Mouse (Mus musculus) hindbrain, postnatal 0 days (tissue): ENCODE measurements around the gene Emilin3. TPM values are rescaled to one million over a fixed set of nuclear protein-coding genes. Genes with fewer than 3 reads are reported as not detected.
A peak's percentile ranks its signal among the peaks of the same experiment; 100 is the strongest.

Experiments
- ATAC-seq: fragments of 200-750 bp; cut with Nextera tagmentation; 2 replicates; pipeline ENCODE4 v1.8.0; 2017; ENCODE audit warnings: mild to moderate bottlenecking, moderate TSS enrichment, moderate library complexity
- DNase-seq: peaks from one replicate; pipeline ENCODE4 v3.0.0-alpha.2; 2015; ENCODE audit warnings: low spot score
- H3K27ac ChIP-seq: fragments of 300-500 bp; sonication (generic); 2 replicates; pipeline ENCODE4 v1.5.1; 2014; ENCODE audit warnings: mild to moderate bottlenecking
- H3K27me3 ChIP-seq: fragments of 300-500 bp; sonication (generic); 2 replicates; pipeline ENCODE4 v1.6.1; 2014; ENCODE audit warnings: low read length, mixed read lengths; ENCODE audit not compliant: insufficient read depth
- H3K36me3 ChIP-seq: fragments of 300-500 bp; sonication (generic); 2 replicates; pipeline ENCODE4 v1.6.1; 2014; ENCODE audit warnings: low read length, mixed read lengths; ENCODE audit not compliant: insufficient read depth
- H3K4me1 ChIP-seq: fragments of 300-500 bp; sonication (generic); 2 replicates; pipeline ENCODE4 v1.6.1; 2014; ENCODE audit warnings: antibody characterized with exemption, low read length, mixed read lengths; ENCODE audit not compliant: insufficient read depth
- H3K4me2 ChIP-seq: fragments of 300-500 bp; sonication (generic); 2 replicates; pipeline ENCODE4 v1.6.1; 2014; ENCODE audit warnings: low read depth, mild to moderate bottlenecking, low read length, moderate library complexity, mixed read lengths
- H3K4me3 ChIP-seq: fragments of 300-500 bp; sonication (generic); 2 replicates; pipeline ENCODE4 v1.5.1; 2014; ENCODE audit warnings: low read length
- H3K9ac ChIP-seq: fragments of 300-500 bp; sonication (generic); replicated peaks from 2 replicates; pipeline ENCODE4 v1.6.1; 2014; ENCODE audit warnings: mild to moderate bottlenecking, low read length, moderate library complexity, mixed read lengths
- H3K9me3 ChIP-seq: fragments of 300-500 bp; sonication (generic); 2 replicates; pipeline ENCODE4 v1.6.1; 2016; ENCODE audit warnings: low read length, mixed read lengths
- CTCF ChIP-seq: IDR thresholded peaks from 2 replicates; pipeline ENCODE4 v1.5.1; 2016; ENCODE audit warnings: antibody characterized with exemption, control low read depth, low read depth
- WGBS: fragments of 180-500 bp; shearing (Covaris S2); extraction: QIAGEN DNeasy Blood & Tissue Kit; methylation state at CpG from one replicate; pipeline ENCODE4 v1.1.7; 2014; 5-methylcytosine and 5-hydroxymethylcytosine counted together
- polyA plus RNA-seq: library from polyadenylated mRNA; unstranded; fragments of >200 nt; fragmentation: Nextera tagmentation; extraction: Ambion mirVana; gene quantifications from 2 replicates; pipeline ENCODE4 v1.2.1, GENCODE M21; 2015
- total RNA-seq: library from RNA; depleted of rRNA; stranded (reverse); fragments of >200 nt; gene quantifications from 2 replicates; pipeline ENCODE4 v1.2.3, GENCODE M21; 2014

Emilin3 gene
- total and polyA plus RNA-seq, 2 experiments from 2014 or later: 0.54 to 3.1 TPM

DNA sequence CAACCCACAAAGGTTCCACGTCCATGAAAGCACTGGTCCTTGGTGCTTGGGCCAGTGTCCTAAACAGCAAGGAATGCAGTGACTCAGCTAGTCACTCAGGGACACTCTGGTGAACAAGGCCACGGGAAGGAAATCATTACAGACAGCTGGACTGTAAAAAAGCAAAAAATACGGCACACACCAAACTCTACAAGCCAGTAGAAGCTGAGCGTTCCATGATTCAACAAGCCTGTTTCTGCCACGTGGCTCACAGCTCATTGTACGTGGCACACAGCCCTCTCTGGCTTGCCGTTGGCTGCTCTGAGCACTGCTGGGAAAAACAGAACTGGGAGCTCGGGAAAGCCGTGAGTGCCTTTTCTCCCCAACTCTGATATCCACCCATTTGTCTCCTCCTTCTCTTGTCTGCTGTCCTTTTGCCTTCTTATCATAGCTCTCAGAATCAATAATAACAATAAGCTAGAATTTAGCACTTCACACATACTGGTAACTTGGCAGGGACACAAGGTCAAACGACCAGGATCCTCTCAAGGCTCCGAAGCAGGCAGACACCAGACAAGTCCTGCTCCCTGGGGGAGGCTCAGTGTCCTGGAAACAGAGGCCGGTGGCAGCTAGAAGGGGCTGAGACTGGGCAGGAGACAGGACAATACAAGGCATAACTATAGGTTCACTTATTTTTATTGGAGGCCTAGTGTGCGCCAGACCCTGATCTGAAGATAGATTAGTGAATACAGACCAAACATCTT, 31.5 kb downstream of the Emilin3 start, which contains the start of gene Lpin3:
Gene Lpin3, plus strand, starts transcription at position 218 of the 743 bp plus-strand sequence.
- Histone ChIP-seq H3K9ac (no peak within 1 kb of the TSS), H3K27me3 (no peaks in the 10 kb centered on the region), H3K36me3 (no peaks in the 10 kb centered on the region), H3K4me2 (no peak within 1 kb of the TSS), H3K9me3 (no peaks in the 10 kb centered on the region), H3K27ac (no peak within 1 kb of the TSS), H3K4me1 (no peaks in the 10 kb centered on the region), H3K4me3 (no peak within 1 kb of the TSS)
- no peak for DNase-seq
- no peak for ATAC-seq
- no peak for TF ChIP-seq CTCF
- 52% methylated on average over 13 of the region's 13 CpGs for WGBS

GRCm38 (mm10) chr2:160876115-160876514, 36.0 kb downstream of the Emilin3 start:
- H3K4me3 ChIP-seq: no peak overlapping the region
- no peak for ATAC-seq
- no peak overlapping the region for H3K4me2 ChIP-seq
- no peaks in the 10 kb centered on the region for H3K9me3 ChIP-seq
- TF ChIP-seq CTCF: peak; percentile 50
- H3K36me3 ChIP-seq: no peaks in the 10 kb centered on the region
- no peak for DNase-seq
- H3K4me1 ChIP-seq: 0 out of 2 replicates have a peak, but pooled peaks cover 5% of the 10 kb centered on the region
- 82% methylated on average over 4 of the region's 4 CpGs for WGBS
- no peaks in the 10 kb centered on the region for H3K27me3 ChIP-seq
- no peak overlapping the region for H3K9ac ChIP-seq
- no peak overlapping the region for H3K27ac ChIP-seq

- H3K27me3 ChIP-seq: no peaks in the 10 kb centered on the region
- no peaks in the 10 kb centered on the region for H3K9me3 ChIP-seq
- WGBS: 86% methylated on average over 5 of the region's 5 CpGs
- ATAC-seq: no peak
- no peak overlapping the region for H3K9ac ChIP-seq
- 0 out of 2 replicates have a peak, but pooled peaks cover 6% of the 10 kb centered on the region for H3K4me1 ChIP-seq
- no peak overlapping the region for H3K27ac ChIP-seq
- TF ChIP-seq CTCF: no peak
- H3K4me3 ChIP-seq: no peak overlapping the region
- no peak for DNase-seq
- H3K4me2 ChIP-seq: no peak overlapping the region
- H3K36me3 ChIP-seq: no peaks in the 10 kb centered on the region
These were observed 37.8 kb downstream of the Emilin3 start for GRCm38 (mm10) chr2:160874231-160874877.

DNA sequence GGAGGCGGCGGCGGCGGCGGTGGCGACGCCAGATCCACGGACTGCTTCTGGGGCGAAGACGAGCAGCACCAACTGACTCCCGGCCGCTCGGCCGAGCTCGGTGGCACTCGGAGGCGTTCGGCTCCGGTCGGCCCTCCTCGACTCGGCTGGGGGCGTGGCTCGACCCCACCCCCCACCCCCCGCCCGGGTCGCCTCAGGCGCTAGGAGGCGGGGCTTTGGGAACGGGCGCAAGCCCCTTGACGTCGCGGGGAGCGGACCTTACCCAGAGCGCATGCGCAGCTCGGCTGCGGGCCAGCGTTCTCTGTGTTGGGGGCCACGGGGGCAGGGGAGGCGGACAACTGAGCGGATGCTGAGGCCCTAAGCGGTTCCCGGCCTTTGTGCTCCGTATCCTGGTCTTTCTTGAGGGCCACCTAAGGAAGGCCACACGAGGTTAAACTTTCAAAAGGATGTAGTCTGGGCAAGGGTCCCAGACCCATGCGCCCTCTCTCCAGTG, 39.2 kb downstream of the Emilin3 start, which contains the start of gene Zhx3:
Gene Zhx3, minus strand, starts transcription at position 109 of the 493 bp plus-strand sequence.
- Histone ChIP-seq H3K27me3 (no peaks in the 10 kb centered on the region), H3K27ac (peak within 1 kb of the TSS; percentile 98), H3K4me2 (peak within 1 kb of the TSS; percentile 56), H3K4me3 (peak within 1 kb of the TSS; percentile 91), H3K9ac (peak within 1 kb of the TSS; percentile 95), H3K4me1 (0 out of 2 replicates have a peak, but pooled peaks cover 6% of the 10 kb centered on the region), H3K36me3 (no peaks in the 10 kb centered on the region), H3K9me3 (no peaks in the 10 kb centered on the region)
- WGBS: under 1% methylated on average over 36 of the region's 48 CpGs
- DNase-seq: peak; percentile 97
- ATAC-seq: peak; percentile 98
- TF ChIP-seq CTCF: no peak

DNA sequence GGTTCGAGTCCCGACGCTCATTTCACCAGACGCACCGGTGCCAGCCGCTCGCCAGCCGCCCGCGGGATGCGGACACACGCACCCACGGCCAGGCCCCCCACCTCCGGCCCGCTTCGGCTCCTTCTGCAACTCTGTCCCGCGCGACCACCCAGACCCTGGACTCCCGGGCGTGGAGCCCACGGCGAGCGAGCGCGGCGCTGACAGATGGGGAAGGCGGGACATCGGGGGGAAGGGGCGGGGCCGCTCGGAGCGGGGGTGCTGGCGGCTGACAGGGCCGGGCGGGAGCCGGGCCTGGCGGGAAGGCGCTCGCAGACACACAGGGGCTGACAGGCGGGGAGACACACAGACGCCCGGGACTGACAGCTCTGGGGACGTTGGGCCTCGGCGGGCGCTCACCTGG, 39.7 kb downstream of the Emilin3 start:
- Histone ChIP-seq H3K9me3 (no peaks in the 10 kb centered on the region), H3K27ac (peak overlapping the region; percentile 98), H3K36me3 (no peaks in the 10 kb centered on the region), H3K4me3 (peak overlapping the region; percentile 91), H3K9ac (peak overlapping the region; percentile 95), H3K27me3 (no peaks in the 10 kb centered on the region), H3K4me1 (0 out of 2 replicates have a peak, but pooled peaks cover 6% of the 10 kb centered on the region), H3K4me2 (peak overlapping the region; percentile 56)
- no peak for TF ChIP-seq CTCF
- ATAC-seq: peak; percentile 87
- 1% methylated on average over 42 of the region's 47 CpGs for WGBS
- DNase-seq: peak; percentile 77

- 62% methylated on average over 3 of the region's 3 CpGs for WGBS
- Histone ChIP-seq H3K27ac (no peak overlapping the region), H3K4me1 (0 out of 2 replicates have a peak, but pooled peaks cover 6% of the 10 kb centered on the region), H3K9me3 (no peaks in the 10 kb centered on the region), H3K9ac (no peak overlapping the region), H3K4me2 (peak overlapping the region; percentile 57), H3K4me3 (peak overlapping the region; percentile 25), H3K27me3 (no peaks in the 10 kb centered on the region), H3K36me3 (no peaks in the 10 kb centered on the region)
- DNase-seq (no peak), ATAC-seq (no peak)
- TF ChIP-seq CTCF: no peak
These were observed 40.8 kb downstream of the Emilin3 start for GRCm38 (mm10) chr2:160871310-160871709.
